In genomic region chr4:148185819-148186218, GRCm38 (mm10) we compare ENCODE assay signal across 18 mouse cellular contexts. TPM values are rescaled to one million over a fixed set of nuclear protein-coding genes. Genes with fewer than 3 reads are reported as not detected.
DNase-seq lines count a peak whose midpoint lies in the region; ATAC-seq and TF ChIP-seq lines count a peak whose summit lies in the region.
"Had no signal": no experiment of that assay in that cellular context is flagged by ENCODE, and none has a peak within 500 bp of the region (broad histone marks: within the 10 kb centered on the region; RNA-seq: fewer than 3 reads in every experiment).

No protein-coding gene starts in this region.

- no peak overlapping the region for H3K27ac ChIP-seq in layer of hippocampus, adult 2 months
- H3K27ac ChIP-seq: heart, embryonic 13.5 days; liver, embryonic 15.5 days; neural tube, embryonic 13.5 days had no signal

- TF ChIP-seq CTCF in layer of hippocampus, adult 2 months (conservative IDR thresholded peaks at IDR 0.05) = peak; percentile 58

- H3K4me3 ChIP-seq in layer of hippocampus, adult 2 months = no peak overlapping the region
- H3K4me3 ChIP-seq: heart, embryonic 13.5 days; liver, embryonic 15.5 days; neural tube, embryonic 13.5 days had no signal

- no peak for ATAC-seq in CD4-positive, CD25-positive, alpha-beta regulatory T cell, adult 4 months

- peak; percentile 15 for DNase-seq in CD4-positive, CD25-positive, alpha-beta regulatory T cell, adult 2 months (ENCODE audit: low read depth, low spot score)
- DNase-seq in layer of hippocampus, adult 2 months (ENCODE audit: low spot score in 2 of 2) = no peak
- DNase-seq in layer of hippocampus, postnatal 36 days = no peak
- peak; percentile 13 for DNase-seq in 3T3-L1 (ENCODE audit: low read depth, low spot score)
- peak; percentile 91 for DNase-seq in ZHBTc4 (ENCODE audit: low read depth, low spot score)
- no peak for DNase-seq in B cell, adult 2 months
- DNase-seq in spleen, adult 18-20 months = no peak
- DNase-seq: adrenal gland, postnatal 10 days; cerebellum, adult 8-10 months; heart, postnatal 4 days; kidney, adult 9 months; left cerebral cortex, postnatal 4 days had no signal

RNA-seq across cellular contexts. Expression of gene Fbxo2, which starts 25.4 kb away (rescaled TPM):
- polyA plus RNA-seq in CD4-positive, CD25-positive, alpha-beta regulatory T cell, adult 4 months (2017; shearing (Covaris generic)) = not detected
- total RNA-seq in layer of hippocampus, adult 2 months (2021) = 100 to 1,000 TPM in 1 of 2 experiments, 10 to 100 TPM in 1; 99.8 to 106 TPM
- total RNA-seq in layer of hippocampus, postnatal 36 days (2021) = 100 to 1,000 TPM in 1 of 2 experiments, 10 to 100 TPM in 1; 91.4 to 102 TPM
- total RNA-seq: gastrocnemius, postnatal 4 days; monocyte, adult 5-6 weeks had no signal

RNA-seq across cellular contexts. Expression of gene Fbxo44, which starts 25.5 kb away (rescaled TPM):
- 1 to 10 TPM; 2.2 to 2.6 TPM for polyA plus RNA-seq in CD4-positive, CD25-positive, alpha-beta regulatory T cell, adult 4 months (2017; shearing (Covaris generic))
- total RNA-seq in layer of hippocampus, adult 2 months (2021) = 100 to 1,000 TPM; 136 to 141 TPM
- total RNA-seq in layer of hippocampus, postnatal 36 days (2021) = 100 to 1,000 TPM; 132 to 136 TPM

RNA-seq across cellular contexts. Expression of gene Fbxo6, which starts 33.9 kb away (rescaled TPM):
- polyA plus RNA-seq in CD4-positive, CD25-positive, alpha-beta regulatory T cell, adult 4 months (2017; shearing (Covaris generic)) = 10 to 100 TPM; 44.1 to 56.6 TPM
- 10 to 100 TPM; 25.4 to 29.8 TPM for total RNA-seq in layer of hippocampus, adult 2 months (2021)
- total RNA-seq in layer of hippocampus, postnatal 36 days (2021) = 10 to 100 TPM; 28.5 to 29.1 TPM

RNA-seq across cellular contexts. Expression of gene Draxin, which starts 55.3 kb away (rescaled TPM):
- polyA plus RNA-seq in CD4-positive, CD25-positive, alpha-beta regulatory T cell, adult 4 months (2017; shearing (Covaris generic)) = not detected
- total RNA-seq in layer of hippocampus, adult 2 months (2021) = 1 to 10 TPM in 1 of 2 experiments, under 1 TPM in 1; 0.83 to 1.0 TPM
- total RNA-seq in layer of hippocampus, postnatal 36 days (2021) = 1 to 10 TPM; 1.3 to 1.6 TPM
- total RNA-seq: heart, postnatal 4 days had no signal

RNA-seq across cellular contexts. Expression of gene Mad2l2, which starts 55.6 kb away (rescaled TPM):
- 10 to 100 TPM; 35.8 to 41.2 TPM for polyA plus RNA-seq in CD4-positive, CD25-positive, alpha-beta regulatory T cell, adult 4 months (2017; shearing (Covaris generic))
- total RNA-seq in layer of hippocampus, adult 2 months (2021) = 10 to 100 TPM; 13.8 to 14.5 TPM
- total RNA-seq in layer of hippocampus, postnatal 36 days (2021) = 10 to 100 TPM; 14.5 to 15.6 TPM

Comparison
In these comparisons a context has a peak if more than half of its experiments do, and no peak if none do; other contexts are left out.
1. DNase-seq: peak in CD4-positive, CD25-positive, alpha-beta regulatory T cell, adult 2 months (single experiment), 3T3-L1 (single experiment) and ZHBTc4 (single experiment); none in layer of hippocampus, adult 2 months (0 of 2), layer of hippocampus, postnatal 36 days (0 of 2), B cell, adult 2 months (0 of 2) and spleen, adult 18-20 months (0 of 2).